Mouse (Mus musculus): ENCODE measurements around the gene Lsamp. TPM values are rescaled to one million over a fixed set of nuclear protein-coding genes. Genes with fewer than 3 reads are reported as not detected.

Gene Lsamp
- polyA plus RNA-seq, 1 experiment from 2014 or later: 0.12 TPM

DNA sequence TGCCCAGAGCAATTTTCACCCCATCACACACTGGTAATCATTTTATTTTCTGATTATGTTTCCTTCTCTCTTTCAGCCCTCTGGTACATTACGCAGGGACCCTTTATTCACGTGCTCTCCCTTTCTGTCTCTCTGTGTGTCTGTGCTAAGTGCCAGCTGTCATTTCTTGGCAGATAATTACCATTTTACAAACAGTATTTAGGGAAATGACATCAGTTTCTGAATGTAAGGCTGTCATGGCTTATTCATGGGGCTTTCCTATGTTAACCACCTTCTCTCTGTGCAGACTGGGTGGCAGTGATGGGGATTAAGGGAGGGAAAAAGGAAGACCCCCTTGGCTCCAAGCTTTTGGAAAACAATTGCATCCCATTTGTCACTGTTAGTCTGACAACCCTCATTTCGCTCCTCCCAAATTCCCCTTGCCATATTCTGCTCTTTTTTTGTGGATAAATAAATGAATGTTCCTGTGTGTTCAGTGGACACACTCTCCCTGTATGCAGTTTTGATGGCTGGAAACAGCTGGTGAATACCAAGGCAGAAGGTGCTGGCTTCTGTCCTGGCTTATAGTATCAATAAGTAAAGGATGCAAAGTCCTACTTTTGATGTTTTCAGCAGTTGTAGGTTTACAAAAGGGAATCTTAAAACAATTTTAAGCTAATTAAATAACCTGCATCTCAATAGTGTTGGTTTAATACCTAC is 520.2 kb downstream of the Lsamp start:
- Histone ChIP-seq H3K4me2 (no peak overlapping the region), H3K9ac (no peak overlapping the region), H3K27me3 (no peaks in the 10 kb centered on the region), H3K4me3 (replicated peaks) (no peak overlapping the region), H3K9me3 (replicated peaks) (no peaks in the 10 kb centered on the region), H3K27ac (replicated peaks) (no peak overlapping the region), H3K4me1 (replicated peaks) (no peaks in the 10 kb centered on the region), H3K36me3 (replicated peaks) (no peaks in the 10 kb centered on the region)
- no peak for ATAC-seq (ENCODE audit: insufficient read depth)
- WGBS (ENCODE audit: insufficient replicate concordance): 52% methylated on average over 3 of the region's 3 CpGs

DNA sequence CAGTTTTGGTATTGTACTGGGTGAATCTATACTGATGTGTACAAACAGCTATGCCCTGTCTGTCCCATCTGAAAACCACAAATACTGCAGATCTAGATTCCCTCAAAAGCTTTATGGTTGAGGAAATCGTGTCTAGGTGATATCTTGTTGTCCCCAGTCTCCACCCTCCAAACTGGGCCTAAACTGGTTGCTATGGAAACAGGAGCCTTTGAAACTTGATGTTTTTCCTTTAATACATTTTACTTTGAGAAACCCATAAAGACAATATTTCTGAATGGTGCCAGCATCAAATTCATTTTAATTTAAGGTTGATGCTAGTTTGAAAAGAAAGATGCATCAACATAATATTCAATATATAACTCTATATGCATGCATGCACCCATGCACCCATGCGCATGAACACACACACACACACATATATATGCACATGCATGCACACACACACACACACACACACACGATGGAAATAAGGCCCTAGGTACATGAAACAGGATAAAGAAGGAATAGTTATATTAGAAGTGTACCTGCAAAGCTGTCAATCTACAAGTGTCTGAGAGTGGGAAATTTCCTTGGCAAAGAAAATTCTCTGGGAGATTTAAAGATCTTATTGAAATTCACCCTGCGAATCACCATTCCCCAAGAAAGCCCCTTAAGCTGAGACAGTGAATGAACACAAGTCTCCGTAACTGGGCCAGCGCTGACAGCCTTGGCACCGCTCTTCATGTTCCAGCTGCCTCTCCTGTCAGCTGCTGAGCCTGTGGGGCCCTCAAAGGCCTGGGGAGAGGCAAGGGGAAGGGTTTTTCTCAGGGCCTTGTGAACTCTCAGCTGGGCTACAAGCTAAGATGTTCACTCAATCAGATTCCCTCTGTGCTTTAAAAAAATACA is 525.2 kb downstream of the Lsamp start:
- no peak overlapping the region for H3K4me2 ChIP-seq
- no peaks in the 10 kb centered on the region for H3K27me3 ChIP-seq
- ATAC-seq (ENCODE audit: insufficient read depth): no peak
- WGBS (ENCODE audit: insufficient replicate concordance): 67% methylated on average over 7 of the region's 7 CpGs
- H3K4me3 ChIP-seq (replicated peaks): no peak overlapping the region
- H3K9me3 ChIP-seq (replicated peaks): no peaks in the 10 kb centered on the region
- no peaks in the 10 kb centered on the region for H3K4me1 ChIP-seq (replicated peaks)
- H3K9ac ChIP-seq: no peak overlapping the region
- H3K27ac ChIP-seq (replicated peaks): no peak overlapping the region
- H3K36me3 ChIP-seq (replicated peaks): no peaks in the 10 kb centered on the region

DNA sequence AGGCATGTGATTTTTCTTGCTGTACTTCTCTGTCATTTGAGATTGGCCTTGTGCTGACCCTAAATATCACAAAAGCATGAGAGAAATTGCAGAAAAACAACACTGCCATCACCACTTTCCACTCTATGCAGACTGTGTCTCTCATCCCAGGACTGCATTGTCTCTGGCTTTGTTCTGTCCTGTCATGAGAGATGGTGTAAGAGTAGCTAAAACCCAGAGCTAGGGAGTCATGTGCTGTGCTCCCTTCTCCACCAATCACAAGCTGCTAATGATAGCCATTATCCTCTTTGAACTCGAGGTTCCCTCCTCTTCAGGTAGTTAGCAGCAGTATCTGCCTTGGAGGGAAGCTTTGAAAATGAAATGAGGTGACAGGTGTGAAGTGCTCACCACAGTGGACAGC is 552.6 kb downstream of the Lsamp start:
- no peaks in the 10 kb centered on the region for H3K4me1 ChIP-seq (replicated peaks)
- H3K36me3 ChIP-seq (replicated peaks): no peaks in the 10 kb centered on the region
- no peak overlapping the region for H3K4me3 ChIP-seq (replicated peaks)
- no peak for ATAC-seq (ENCODE audit: insufficient read depth)
- H3K27me3 ChIP-seq: no peaks in the 10 kb centered on the region
- H3K27ac ChIP-seq (replicated peaks): no peak overlapping the region
- H3K4me2 ChIP-seq: no peak overlapping the region
- H3K9ac ChIP-seq: no peak overlapping the region
- no peaks in the 10 kb centered on the region for H3K9me3 ChIP-seq (replicated peaks)
- 14% methylated on average over 1 of the region's 1 CpGs for WGBS (ENCODE audit: insufficient replicate concordance)

DNA sequence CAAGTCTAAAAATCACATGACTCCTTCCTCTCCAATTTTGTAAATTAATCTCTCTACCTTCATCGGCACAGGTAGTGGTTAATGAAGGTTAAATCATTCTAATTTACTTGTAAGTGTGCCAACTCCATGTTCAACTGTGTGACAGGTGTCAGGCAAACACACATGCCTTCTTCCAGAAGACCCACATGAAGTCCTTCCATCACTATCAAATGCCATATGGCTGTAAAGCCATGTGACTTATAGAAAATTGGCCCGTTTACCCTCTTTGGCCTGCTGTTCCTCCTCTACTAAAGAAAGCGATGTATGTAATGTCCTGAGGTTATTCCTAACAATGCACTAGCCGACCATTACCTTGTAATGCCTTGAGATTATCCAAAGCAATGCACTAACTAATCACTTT is 565.5 kb downstream of the Lsamp start:
- no peaks in the 10 kb centered on the region for H3K36me3 ChIP-seq (replicated peaks)
- no peaks in the 10 kb centered on the region for H3K9me3 ChIP-seq (replicated peaks)
- H3K4me1 ChIP-seq (replicated peaks): no peaks in the 10 kb centered on the region
- H3K4me2 ChIP-seq: no peak overlapping the region
- 72% methylated on average over 4 of the region's 4 CpGs for WGBS (ENCODE audit: insufficient replicate concordance)
- no peak for ATAC-seq (ENCODE audit: insufficient read depth)
- H3K27ac ChIP-seq (replicated peaks): no peak overlapping the region
- H3K27me3 ChIP-seq: no peaks in the 10 kb centered on the region
- no peak overlapping the region for H3K4me3 ChIP-seq (replicated peaks)
- no peak overlapping the region for H3K9ac ChIP-seq

DNA sequence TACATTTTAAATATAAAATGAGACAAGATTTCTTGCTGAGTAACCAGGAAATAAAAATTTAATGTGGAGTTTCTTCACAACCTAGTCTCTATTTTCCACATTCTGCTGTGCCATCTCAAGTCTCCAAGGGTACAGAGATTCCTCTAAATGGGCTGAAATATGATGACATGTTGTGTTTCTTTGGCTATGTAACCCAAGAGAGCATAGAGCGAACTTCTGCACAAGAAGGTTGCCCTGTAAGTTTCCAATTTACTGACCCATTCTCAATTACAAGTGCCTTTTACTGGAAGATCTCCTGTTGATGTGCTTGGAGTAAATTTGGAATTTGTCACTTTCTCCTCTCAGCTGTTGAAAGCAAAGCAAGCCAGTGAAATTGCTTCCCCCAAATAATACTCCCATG is 571.4 kb downstream of the Lsamp start:
- no peak overlapping the region for H3K9ac ChIP-seq
- H3K4me3 ChIP-seq (replicated peaks): no peak overlapping the region
- no peaks in the 10 kb centered on the region for H3K36me3 ChIP-seq (replicated peaks)
- no peaks in the 10 kb centered on the region for H3K27me3 ChIP-seq
- no peak overlapping the region for H3K27ac ChIP-seq (replicated peaks)
- H3K4me1 ChIP-seq (replicated peaks): no peaks in the 10 kb centered on the region
- H3K9me3 ChIP-seq (replicated peaks): no peaks in the 10 kb centered on the region
- no peak overlapping the region for H3K4me2 ChIP-seq
- ATAC-seq (ENCODE audit: insufficient read depth): no peak
- WGBS (ENCODE audit: insufficient replicate concordance): 54% methylated on average over 1 of the region's 1 CpGs

DNA sequence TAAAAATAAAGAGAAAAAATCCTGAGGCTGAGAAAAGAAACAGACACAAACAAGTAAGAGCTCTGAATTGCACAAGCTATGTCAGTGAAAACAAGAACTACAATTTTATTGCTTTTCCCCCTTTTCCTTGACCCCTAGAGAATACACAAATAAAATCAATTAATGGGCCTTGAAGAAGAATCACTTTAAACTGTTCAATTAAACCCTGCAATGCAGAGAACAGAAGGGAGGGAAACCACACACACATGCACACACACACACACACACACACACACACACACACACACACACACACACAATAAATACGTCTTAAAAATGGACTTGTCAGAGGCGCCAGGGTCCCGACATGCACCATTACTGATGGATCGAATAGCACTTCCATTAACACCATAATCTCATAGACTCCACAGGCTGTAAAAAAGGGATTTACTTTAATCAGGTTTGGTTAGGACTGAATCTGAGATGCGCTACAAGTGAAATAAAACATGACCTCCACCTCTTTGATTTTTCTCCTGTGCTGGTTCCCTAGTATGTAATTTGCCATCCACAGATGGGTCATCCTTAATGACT is 573.6 kb downstream of the Lsamp start:
- Histone ChIP-seq H3K36me3 (replicated peaks) (no peaks in the 10 kb centered on the region), H3K4me2 (no peak overlapping the region), H3K27ac (replicated peaks) (no peak overlapping the region), H3K4me1 (replicated peaks) (no peaks in the 10 kb centered on the region), H3K9ac (no peak overlapping the region), H3K4me3 (replicated peaks) (no peak overlapping the region), H3K9me3 (replicated peaks) (no peaks in the 10 kb centered on the region), H3K27me3 (no peaks in the 10 kb centered on the region)
- 72% methylated on average over 5 of the region's 5 CpGs for WGBS (ENCODE audit: insufficient replicate concordance)
- ATAC-seq (ENCODE audit: insufficient read depth): no peak

DNA sequence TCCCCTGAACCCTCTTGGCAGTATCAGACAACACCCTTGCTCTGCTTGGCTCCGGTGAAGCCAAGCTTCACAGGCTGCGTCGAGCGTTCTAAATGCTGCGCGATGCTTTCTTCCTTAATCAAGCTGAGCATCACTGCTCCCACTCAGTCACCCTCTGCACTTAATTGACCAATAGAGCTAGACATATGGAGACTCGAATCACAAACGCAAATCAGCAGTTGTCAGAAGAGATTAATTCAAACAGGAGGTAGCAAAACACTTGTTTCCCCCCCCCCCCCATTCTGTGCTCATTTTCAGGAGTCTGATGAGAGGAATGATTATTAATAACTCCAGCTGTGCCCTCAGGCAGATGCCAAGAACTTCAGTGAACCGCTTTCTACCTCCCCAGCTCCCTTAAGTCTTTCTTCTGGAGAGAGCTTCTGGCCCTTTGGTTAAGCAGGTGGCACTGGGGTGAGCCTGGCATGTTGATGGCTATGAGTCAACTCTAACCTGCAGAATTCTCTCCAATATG is 583.3 kb downstream of the Lsamp start:
- WGBS (ENCODE audit: insufficient replicate concordance): 80% methylated on average over 9 of the region's 9 CpGs
- no peak overlapping the region for H3K27ac ChIP-seq (replicated peaks)
- H3K36me3 ChIP-seq (replicated peaks): no peaks in the 10 kb centered on the region
- no peaks in the 10 kb centered on the region for H3K27me3 ChIP-seq
- H3K4me2 ChIP-seq: no peak overlapping the region
- H3K9ac ChIP-seq: no peak overlapping the region
- H3K9me3 ChIP-seq (replicated peaks): 0 out of 2 replicates have a peak, but pooled peaks cover 2% of the 10 kb centered on the region
- no peak for ATAC-seq (ENCODE audit: insufficient read depth)
- no peaks in the 10 kb centered on the region for H3K4me1 ChIP-seq (replicated peaks)
- no peak overlapping the region for H3K4me3 ChIP-seq (replicated peaks)

DNA sequence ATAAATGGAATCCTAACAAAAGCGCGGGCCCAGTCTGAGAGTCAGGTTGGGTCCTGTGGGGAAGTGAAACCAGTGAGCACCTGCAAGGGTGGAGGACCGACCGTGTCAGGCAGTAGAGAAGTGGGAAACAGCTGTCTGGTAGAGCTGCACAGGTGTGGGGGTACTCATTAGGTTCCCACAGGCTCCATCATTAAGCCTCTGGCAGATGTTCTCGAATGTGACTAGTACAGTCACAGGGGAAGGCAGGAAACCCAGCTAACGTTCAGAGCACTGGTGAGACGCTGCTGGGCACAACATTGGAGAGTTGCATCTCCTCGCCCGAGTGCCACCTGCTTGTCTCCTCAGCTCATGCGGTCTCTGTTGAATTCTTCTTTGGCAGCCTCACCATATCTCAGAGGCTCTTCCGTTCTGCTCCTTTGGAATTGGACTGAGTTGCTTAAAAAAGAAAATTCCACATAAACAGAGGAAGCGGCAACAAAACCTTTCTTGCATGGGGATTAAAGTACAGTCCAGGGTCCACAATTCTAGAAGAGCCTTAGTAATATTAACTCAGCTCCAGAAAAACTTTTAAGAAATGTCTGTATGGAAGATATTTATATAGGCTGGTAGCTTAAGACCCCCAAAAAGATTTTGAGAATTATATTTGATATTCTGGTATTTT is 588.1 kb downstream of the Lsamp start:
- no peak overlapping the region for H3K4me2 ChIP-seq
- no peaks in the 10 kb centered on the region for H3K27me3 ChIP-seq
- no peaks in the 10 kb centered on the region for H3K36me3 ChIP-seq (replicated peaks)
- 0 out of 2 replicates have a peak, but pooled peaks cover 2% of the 10 kb centered on the region for H3K9me3 ChIP-seq (replicated peaks)
- no peak for ATAC-seq (ENCODE audit: insufficient read depth)
- 70% methylated on average over 12 of the region's 12 CpGs for WGBS (ENCODE audit: insufficient replicate concordance)
- H3K9ac ChIP-seq: no peak overlapping the region
- no peak overlapping the region for H3K27ac ChIP-seq (replicated peaks)
- H3K4me3 ChIP-seq (replicated peaks): no peak overlapping the region
- H3K4me1 ChIP-seq (replicated peaks): no peaks in the 10 kb centered on the region

DNA sequence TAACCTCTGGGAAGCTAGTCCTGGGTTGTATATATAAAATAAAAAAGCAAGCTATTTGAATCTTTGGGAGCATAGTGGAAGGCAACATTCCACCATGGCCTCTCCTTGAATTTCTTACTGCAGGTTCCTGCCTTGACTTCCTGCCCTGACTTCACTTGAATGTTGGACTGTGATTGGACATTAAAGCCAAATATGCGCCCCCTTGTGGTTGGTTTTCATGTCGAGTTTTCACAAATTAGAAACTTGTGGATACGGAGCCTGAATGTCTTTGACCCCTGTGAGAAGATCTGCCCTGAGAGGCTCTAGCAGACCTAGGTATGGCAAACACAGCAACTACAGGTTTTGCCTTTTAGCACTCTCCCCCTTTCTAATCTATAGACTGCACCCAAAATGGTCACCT is 597.9 kb downstream of the Lsamp start:
- 43% methylated on average over 3 of the region's 3 CpGs for WGBS (ENCODE audit: insufficient replicate concordance)
- no peak for ATAC-seq (ENCODE audit: insufficient read depth)

DNA sequence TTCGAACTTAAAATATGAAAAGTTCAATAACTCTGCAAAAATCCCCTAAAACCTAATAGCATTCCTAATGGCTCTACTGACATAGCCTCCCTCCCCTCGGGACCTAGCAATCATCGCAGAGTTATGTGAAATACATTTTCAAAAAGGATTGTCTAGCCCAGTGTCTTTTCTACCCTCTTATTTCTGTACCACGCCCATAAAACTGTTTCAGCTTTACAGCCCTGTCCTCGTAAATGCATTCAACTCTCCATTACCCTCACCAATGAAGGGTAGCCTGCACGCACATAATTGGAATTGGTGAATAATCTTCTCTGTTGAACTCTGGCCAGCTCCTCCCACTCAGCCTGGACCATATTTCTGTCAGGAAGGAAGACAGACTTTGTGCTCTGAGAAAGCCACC is 609.0 kb downstream of the Lsamp start:
- WGBS (ENCODE audit: insufficient replicate concordance): 57% methylated on average over 6 of the region's 6 CpGs
- H3K36me3 ChIP-seq (replicated peaks): no peaks in the 10 kb centered on the region
- no peak overlapping the region for H3K4me3 ChIP-seq (replicated peaks)
- no peak overlapping the region for H3K9ac ChIP-seq
- H3K27ac ChIP-seq (replicated peaks): no peak overlapping the region
- no peaks in the 10 kb centered on the region for H3K27me3 ChIP-seq
- H3K4me2 ChIP-seq: no peak overlapping the region
- ATAC-seq (ENCODE audit: insufficient read depth): no peak
- H3K9me3 ChIP-seq (replicated peaks): no peaks in the 10 kb centered on the region
- H3K4me1 ChIP-seq (replicated peaks): no peaks in the 10 kb centered on the region

More for the DNA sequence above, 597.9 kb downstream of the Lsamp start:
- no peak overlapping the region for H3K4me3 ChIP-seq (replicated peaks)
- H3K4me2 ChIP-seq: no peak overlapping the region
- H3K27ac ChIP-seq (replicated peaks): no peak overlapping the region
- no peaks in the 10 kb centered on the region for H3K27me3 ChIP-seq
- H3K9ac ChIP-seq: no peak overlapping the region
- no peaks in the 10 kb centered on the region for H3K9me3 ChIP-seq (replicated peaks)
- H3K4me1 ChIP-seq (replicated peaks): no peaks in the 10 kb centered on the region
- no peaks in the 10 kb centered on the region for H3K36me3 ChIP-seq (replicated peaks)
